Mouse (Mus musculus) intestine, postnatal 0 days (tissue): ENCODE results near the gene Scml4. TPM values are rescaled to one million over a fixed set of nuclear protein-coding genes. Genes with fewer than 3 reads are reported as not detected.
A peak's percentile ranks its signal among the peaks of the same experiment; 100 is the strongest.

Source experiments
- ATAC-seq: fragments of 200-750 bp; cut with Nextera tagmentation; 2 replicates; pipeline ENCODE4 v1.8.0; 2017; ENCODE audit warnings: mild to moderate bottlenecking, moderate TSS enrichment, moderate library complexity
- H3K27ac ChIP-seq: fragments of 300-500 bp; sonication (generic); 2 replicates; pipeline ENCODE4 v1.5.1; 2014; ENCODE audit warnings: mild to moderate bottlenecking, low read depth, low read length, moderate library complexity
- H3K27me3 ChIP-seq: fragments of 300-500 bp; sonication (generic); replicated peaks from 2 replicates; pipeline ENCODE4 v1.6.1; 2014; ENCODE audit warnings: low read length, mixed read lengths; ENCODE audit not compliant: control insufficient read depth, insufficient read depth
- H3K36me3 ChIP-seq: fragments of 300-500 bp; sonication (generic); 2 replicates; pipeline ENCODE4 v1.6.1; 2014; ENCODE audit warnings: mild to moderate bottlenecking, moderate library complexity; ENCODE audit not compliant: control insufficient read depth, insufficient read depth
- H3K4me1 ChIP-seq: fragments of 300-500 bp; sonication (generic); replicated peaks from 2 replicates; pipeline ENCODE4 v1.6.1; 2014; ENCODE audit warnings: antibody characterized with exemption, low read length, mixed read lengths; ENCODE audit not compliant: control insufficient read depth, insufficient read depth
- H3K4me2 ChIP-seq: fragments of 300-500 bp; sonication (generic); replicated peaks from 2 replicates; pipeline ENCODE4 v1.6.1; 2014; ENCODE audit warnings: low read depth, mild to moderate bottlenecking, moderate library complexity
- H3K4me3 ChIP-seq: fragments of 300-500 bp; sonication (generic); 2 replicates; pipeline ENCODE4 v1.5.1; 2014; ENCODE audit warnings: low read depth, low read length
- H3K9ac ChIP-seq: fragments of 300-500 bp; sonication (generic); 2 replicates; pipeline ENCODE4 v1.6.1; 2014; ENCODE audit warnings: mild to moderate bottlenecking, low read depth, low read length
- H3K9me3 ChIP-seq: fragments of 300-500 bp; sonication (generic); 2 replicates; pipeline ENCODE4 v1.6.1; 2016; ENCODE audit warnings: mixed run types; ENCODE audit not compliant: control insufficient read depth
- CTCF ChIP-seq: sonication (generic); IDR thresholded peaks from 2 replicates; pipeline ENCODE4 v1.5.1; 2016; ENCODE audit warnings: low read depth, mild to moderate bottlenecking, control low read depth, antibody characterized with exemption, moderate library complexity
- WGBS: fragments of 180-500 bp; shearing (Covaris S2); extraction: QIAGEN DNeasy Blood & Tissue Kit; methylation state at CpG from one replicate; pipeline ENCODE4 v1.1.7; 2014; 5-methylcytosine and 5-hydroxymethylcytosine counted together
- polyA plus RNA-seq: library from polyadenylated mRNA; unstranded; fragments of >200 nt; fragmentation: Nextera tagmentation; extraction: Ambion mirVana; gene quantifications from 2 replicates; pipeline ENCODE4 v1.2.1, GENCODE M21; 2015

Scml4 gene
- polyA plus RNA-seq, 1 experiment from 2014 or later: 13.0 TPM

DNA sequence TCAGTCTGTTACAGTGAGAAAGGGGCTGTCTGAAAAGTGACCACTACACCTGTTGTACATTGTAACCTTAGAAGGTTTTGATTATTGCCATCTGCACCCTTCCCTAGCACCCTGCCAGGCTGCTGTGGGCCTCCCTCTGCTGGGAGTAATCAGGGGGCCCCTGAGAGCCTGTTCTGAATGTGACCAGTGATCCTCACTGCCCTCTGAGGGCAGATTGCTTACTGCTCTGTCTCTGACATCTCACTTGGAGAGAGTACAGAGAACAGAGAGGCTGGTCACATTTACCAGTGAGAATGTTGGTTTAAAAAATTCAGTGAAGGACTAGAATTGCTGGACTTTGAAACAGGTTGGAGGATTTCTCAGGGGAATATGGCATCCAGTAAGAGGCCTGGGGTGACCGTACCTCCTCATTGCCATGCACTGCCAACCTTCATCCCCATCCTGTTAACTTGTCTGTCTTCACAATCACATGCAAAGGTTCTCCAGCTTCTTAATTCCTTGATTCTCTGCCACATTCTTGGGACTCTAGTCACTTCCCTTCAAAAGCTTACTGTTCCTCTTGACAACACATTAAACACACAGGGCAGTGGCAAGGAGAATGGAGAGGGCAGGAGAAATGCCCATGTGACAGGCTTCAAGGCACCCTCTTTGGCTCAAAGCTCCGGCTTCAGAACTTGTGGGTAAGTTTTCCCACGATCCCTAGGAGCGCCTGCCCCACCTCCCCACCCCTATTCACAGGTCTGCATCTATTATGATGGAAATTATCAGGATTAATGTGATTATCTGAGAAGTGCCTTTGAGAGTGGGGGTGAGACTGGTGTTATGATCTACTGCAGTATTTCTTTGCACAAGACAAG lies 26.1 kb upstream of the Scml4 start:
- H3K9ac ChIP-seq: no peak overlapping the region
- no peaks in the 10 kb centered on the region for H3K27me3 ChIP-seq
- no peak overlapping the region for H3K27ac ChIP-seq
- no peak overlapping the region for H3K4me3 ChIP-seq
- H3K36me3 ChIP-seq: peaks cover 29% of the 10 kb centered on the region; the same call in 1 of the 2 replicates
- TF ChIP-seq CTCF: no peak
- H3K4me1 ChIP-seq: no peaks in the 10 kb centered on the region
- no peaks in the 10 kb centered on the region for H3K9me3 ChIP-seq
- no peak for ATAC-seq
- WGBS: 81% methylated on average over 4 of the region's 4 CpGs
- no peak overlapping the region for H3K4me2 ChIP-seq

DNA sequence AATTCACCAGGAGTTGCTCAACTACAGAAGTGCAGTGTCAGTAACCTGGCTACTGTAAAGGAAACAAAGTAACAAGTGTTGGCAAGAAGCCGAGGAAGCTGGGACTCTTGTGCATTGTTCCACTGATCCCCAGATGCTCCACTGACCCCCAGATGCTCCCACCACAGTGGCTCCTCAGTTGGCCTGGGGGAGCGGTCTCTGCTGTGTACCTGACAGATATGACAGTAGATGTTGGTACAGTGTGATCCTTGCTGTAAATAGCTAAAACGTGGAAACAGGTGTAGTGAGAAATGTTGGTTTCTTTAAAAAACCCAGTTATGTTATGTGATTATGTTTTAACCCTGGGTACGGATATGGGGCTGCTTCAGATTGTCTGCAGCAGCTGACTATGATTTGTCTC lies 22.1 kb upstream of the Scml4 start:
- Histone ChIP-seq H3K4me2 (no peak overlapping the region), H3K36me3 (peaks cover 20% of the 10 kb centered on the region; the same call in 1 of the 2 replicates), H3K4me3 (no peak overlapping the region), H3K27me3 (no peaks in the 10 kb centered on the region), H3K27ac (no peak overlapping the region), H3K9me3 (no peaks in the 10 kb centered on the region), H3K9ac (no peak overlapping the region), H3K4me1 (no peaks in the 10 kb centered on the region; the same call in 1 of the 2 replicates)
- no peak for TF ChIP-seq CTCF
- WGBS: 87% methylated on average over 4 of the region's 4 CpGs
- ATAC-seq: no peak

DNA sequence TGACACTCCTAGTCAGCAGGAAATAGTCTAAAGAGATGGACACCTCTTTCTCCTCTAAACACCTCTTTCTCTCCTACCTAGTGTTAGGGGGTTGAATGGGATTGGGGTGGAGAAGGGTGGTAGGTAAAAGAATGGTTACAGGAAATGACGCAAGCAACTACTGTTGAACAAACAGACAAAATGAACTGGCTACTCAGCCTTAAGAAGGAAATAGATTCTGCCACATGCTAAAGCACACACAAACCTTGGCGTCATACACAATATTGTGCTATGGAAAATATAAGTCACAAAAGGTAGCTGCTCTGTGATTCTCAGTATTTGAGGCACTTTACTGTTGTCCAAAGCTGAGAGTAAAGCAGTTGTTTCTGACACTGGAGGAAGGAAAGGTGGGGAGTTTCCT lies 21.4 kb upstream of the Scml4 start:
- no peaks in the 10 kb centered on the region for H3K27me3 ChIP-seq
- no peak overlapping the region for H3K27ac ChIP-seq
- no peak for TF ChIP-seq CTCF
- no peak for ATAC-seq
- 94% methylated on average over 2 of the region's 2 CpGs for WGBS
- H3K4me1 ChIP-seq: no peaks in the 10 kb centered on the region; the same call in 1 of the 2 replicates
- H3K4me3 ChIP-seq: no peak overlapping the region
- no peak overlapping the region for H3K9ac ChIP-seq
- no peak overlapping the region for H3K4me2 ChIP-seq
- H3K36me3 ChIP-seq: peaks cover 14% of the 10 kb centered on the region; the same call in 1 of the 2 replicates
- H3K9me3 ChIP-seq: no peaks in the 10 kb centered on the region

DNA sequence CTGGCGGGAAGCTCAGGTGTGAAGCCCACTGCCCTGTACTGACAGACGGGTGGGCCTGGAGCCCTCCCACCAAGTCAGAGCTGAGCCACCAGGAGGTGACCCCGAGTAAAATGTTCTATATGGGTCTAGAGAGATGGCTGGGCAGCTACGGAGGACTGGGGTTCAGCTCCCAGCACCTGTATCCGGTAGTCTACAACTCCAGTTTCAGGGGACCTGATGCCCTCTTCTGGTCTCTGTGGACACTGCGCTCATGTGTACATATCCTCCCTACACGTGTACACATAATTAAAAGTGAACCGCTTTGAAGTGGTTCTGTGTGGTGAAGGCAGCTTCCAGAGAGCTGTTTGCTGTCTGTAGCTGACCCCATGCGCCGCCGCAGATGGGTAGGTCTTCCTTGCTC lies 20.1 kb upstream of the Scml4 start:
- Histone ChIP-seq H3K4me3 (no peak overlapping the region), H3K4me1 (no peaks in the 10 kb centered on the region; the same call in 1 of the 2 replicates), H3K4me2 (no peak overlapping the region), H3K9ac (no peak overlapping the region), H3K9me3 (no peaks in the 10 kb centered on the region), H3K27ac (no peak overlapping the region), H3K36me3 (0 out of 2 replicates have a peak, but pooled peaks cover 2% of the 10 kb centered on the region), H3K27me3 (no peaks in the 10 kb centered on the region)
- 0 out of 2 replicates have a peak, but pooled peaks have one; percentile 18 for TF ChIP-seq CTCF
- ATAC-seq: no peak
- 95% methylated on average over 11 of the region's 11 CpGs for WGBS

DNA sequence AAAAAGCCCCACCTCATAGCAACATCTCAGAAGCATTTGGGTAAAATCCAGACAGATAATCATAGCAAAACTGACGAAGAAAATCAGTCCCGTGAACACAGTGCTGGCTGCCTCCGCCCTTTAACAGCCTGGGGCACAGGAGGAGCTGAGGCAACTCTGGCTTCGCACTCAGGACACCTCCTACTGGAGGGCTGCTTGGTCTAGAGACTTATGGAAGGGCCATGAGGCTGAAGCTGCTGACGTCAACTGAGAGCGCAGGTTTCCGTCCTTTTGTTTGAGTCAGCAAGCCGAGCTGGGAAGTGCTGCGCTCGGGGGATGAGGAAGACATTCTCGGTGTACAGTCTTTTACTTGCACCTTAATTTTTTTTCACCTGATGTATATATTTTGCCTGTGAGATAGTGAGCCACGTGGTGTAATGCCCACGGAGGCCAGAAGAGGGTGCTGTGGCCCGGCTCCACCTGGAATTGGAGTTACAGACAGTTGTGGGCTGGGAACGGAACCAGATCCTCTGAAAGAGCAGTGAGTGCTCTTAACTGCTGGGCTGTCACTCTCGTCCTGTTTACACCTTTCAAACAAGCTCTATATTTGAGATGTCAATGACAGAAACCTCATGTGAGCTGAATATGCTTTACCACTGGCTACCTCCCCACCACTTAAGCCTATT lies 18.5 kb upstream of the Scml4 start:
- TF ChIP-seq CTCF: peak; percentile 68
- no peak overlapping the region for H3K27ac ChIP-seq
- 65% methylated on average over 16 of the region's 16 CpGs for WGBS
- no peak overlapping the region for H3K9ac ChIP-seq
- no peak overlapping the region for H3K4me2 ChIP-seq
- no peak overlapping the region for H3K4me3 ChIP-seq
- no peak for ATAC-seq
- no peaks in the 10 kb centered on the region; the same call in 1 of the 2 replicates for H3K4me1 ChIP-seq
- H3K9me3 ChIP-seq: no peaks in the 10 kb centered on the region
- H3K36me3 ChIP-seq: no peaks in the 10 kb centered on the region
- H3K27me3 ChIP-seq: no peaks in the 10 kb centered on the region

DNA sequence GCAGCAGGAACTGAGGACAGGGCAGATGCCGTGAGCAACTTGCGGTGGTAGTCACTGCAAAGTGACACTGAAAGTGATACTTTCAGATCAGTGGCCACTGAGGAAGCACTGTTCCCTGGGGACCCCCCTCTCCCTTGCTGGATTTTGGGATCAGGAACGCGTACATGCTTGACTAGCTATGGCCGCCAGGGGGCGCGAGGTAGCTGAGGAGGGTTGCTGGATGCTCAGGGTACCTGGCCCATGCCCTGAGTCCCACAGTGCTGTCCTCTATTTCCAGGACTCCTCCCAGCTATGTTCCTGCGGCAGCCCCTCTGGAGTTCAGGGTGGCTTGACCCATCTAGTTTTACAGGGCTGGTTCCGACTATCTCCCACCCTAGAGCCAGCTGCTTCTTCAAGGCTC lies 17.8 kb upstream of the Scml4 start:
- no peak overlapping the region for H3K27ac ChIP-seq
- no peaks in the 10 kb centered on the region; the same call in 1 of the 2 replicates for H3K4me1 ChIP-seq
- no peaks in the 10 kb centered on the region for H3K9me3 ChIP-seq
- peak; percentile 66 for ATAC-seq
- H3K27me3 ChIP-seq: no peaks in the 10 kb centered on the region
- no peak overlapping the region for H3K4me3 ChIP-seq
- H3K4me2 ChIP-seq: no peak overlapping the region; the same call in 1 of the 2 replicates
- 11% methylated on average over 9 of the region's 9 CpGs for WGBS
- no peak overlapping the region for H3K9ac ChIP-seq
- no peaks in the 10 kb centered on the region for H3K36me3 ChIP-seq
- peak; percentile 97 for TF ChIP-seq CTCF
